Comparison of ENCODE assay signal across 23 mouse cellular contexts in genomic region chr4:116398051-116398450, GRCm38 (mm10).
"Had no signal": no experiment of that assay in that cellular context is flagged by ENCODE, and none has a peak within 500 bp of the region (broad histone marks: within the 10 kb centered on the region; RNA-seq: fewer than 3 reads in every experiment).

No protein-coding gene starts in this region.

- H3K27me3 ChIP-seq: heart, embryonic 12.5 days; hindbrain, embryonic 12.5 days; intestine, embryonic 15.5 days; limb, embryonic 13.5 days; limb, embryonic 15.5 days; liver, embryonic 12.5 days had no signal

- H3K9me3 ChIP-seq: heart, embryonic 10.5 days; heart, embryonic 12.5 days; hindbrain, embryonic 10.5 days; hindbrain, embryonic 12.5 days; intestine, embryonic 15.5 days; limb, embryonic 13.5 days; limb, embryonic 15.5 days; liver, embryonic 12.5 days had no signal

- H3K9ac ChIP-seq: heart, embryonic 12.5 days; hindbrain, embryonic 12.5 days; hindbrain, embryonic 14.5 days; intestine, embryonic 15.5 days; limb, embryonic 13.5 days; limb, embryonic 15.5 days; liver, embryonic 12.5 days; liver, embryonic 14.5 days had no signal

- H3K27ac ChIP-seq: heart, embryonic 10.5 days; hindbrain, embryonic 10.5 days; hindbrain, embryonic 12.5 days; hindbrain, embryonic 14.5 days; intestine, embryonic 15.5 days; limb, embryonic 13.5 days; limb, embryonic 15.5 days; liver, embryonic 12.5 days; liver, embryonic 14.5 days had no signal

- H3K4me1 ChIP-seq: heart, embryonic 10.5 days; hindbrain, embryonic 10.5 days; hindbrain, embryonic 12.5 days; intestine, embryonic 15.5 days; limb, embryonic 13.5 days; limb, embryonic 15.5 days had no signal

- DNase-seq: gastrocnemius, postnatal 10 days; gastrocnemius, postnatal 25 days; heart, adult 18-20 months; heart, postnatal 10 days; heart, postnatal 4 days; kidney, adult 18-20 months; kidney, adult 8-10 months; kidney, postnatal 10 days; kidney, postnatal 25 days; kidney, postnatal 4 days; layer of hippocampus, adult 9-11 months; layer of hippocampus, postnatal 36 days; left cerebral cortex, postnatal 4 days had no signal

- H3K4me3 ChIP-seq: heart, embryonic 10.5 days; heart, embryonic 12.5 days; hindbrain, embryonic 10.5 days; hindbrain, embryonic 12.5 days; intestine, embryonic 15.5 days; limb, embryonic 13.5 days; limb, embryonic 15.5 days; liver, embryonic 12.5 days had no signal

- H3K36me3 ChIP-seq: heart, embryonic 10.5 days; heart, embryonic 12.5 days; hindbrain, embryonic 10.5 days; hindbrain, embryonic 12.5 days; intestine, embryonic 15.5 days; limb, embryonic 13.5 days; limb, embryonic 15.5 days; liver, embryonic 12.5 days had no signal
